Mouse (Mus musculus) CH12.LX (cell line): ENCODE results near the gene Aldh1b1. TPM values are rescaled to one million over a fixed set of nuclear protein-coding genes. Genes with fewer than 3 reads are reported as not detected.

Experiments used
- DNase-seq: peaks from one replicate; pipeline ENCODE4 v3.0.0-alpha.2; 2013; ENCODE audit errors: extremely low read depth
- H3K27ac ChIP-seq: 2 replicates; pipeline ENCODE4 v1.5.1; 2012; ENCODE audit warnings: low read depth, mild to moderate bottlenecking, control low read depth, moderate library complexity; ENCODE audit not compliant: insufficient read depth
- H3K27me3 ChIP-seq: replicated peaks from 2 replicates; pipeline ENCODE3; 2012; ENCODE audit warnings: inconsistent platforms
- H3K36me3 ChIP-seq, 2 experiments: replicated peaks in 1 of 2; 2 replicates each; pipeline versions ENCODE3 to v1.6.1; 2012; ENCODE audit warnings: inconsistent platforms in 1 of 2, low read length in 1 of 2, mild to moderate bottlenecking in 1 of 2, mixed read lengths in 1 of 2, moderate library complexity in 1 of 2; ENCODE audit not compliant: control insufficient read depth in 1 of 2, insufficient read depth in 1 of 2
- H3K4me1 ChIP-seq, 2 experiments: 2 replicates each; pipeline ENCODE4 v1.6.1; 2012; ENCODE audit warnings: inconsistent platforms in 1 of 2, moderate library complexity in 1 of 2; ENCODE audit not compliant: insufficient read depth in 2 of 2, control insufficient read depth in 1 of 2
- H3K4me2 ChIP-seq: 2 replicates; pipeline ENCODE4 v1.6.1; 2012; ENCODE audit warnings: low read depth, mild to moderate bottlenecking, control low read depth; ENCODE audit not compliant: poor library complexity, insufficient read depth, severe bottlenecking
- H3K4me3 ChIP-seq, 3 experiments: fragments of 150-350 bp in 1 of 3; sonication (generic) in 1 of 3; replicated peaks in 1 of 3; 2 replicates each; pipeline versions ENCODE3 to v1.5.1; 2011 to 2012; ENCODE audit warnings: low read depth in 2 of 3, low read length in 2 of 3, mild to moderate bottlenecking in 2 of 3, moderate library complexity in 2 of 3, control low read depth in 1 of 3, improper control_type of control experiment in 1 of 3, inconsistent platforms in 1 of 3, mixed read lengths in 1 of 3; ENCODE audit not compliant: poor library complexity in 1 of 3
- H3K79me2 ChIP-seq: replicated peaks from 2 replicates; pipeline ENCODE4 v1.6.1; 2012; ENCODE audit warnings: mild to moderate bottlenecking, moderate library complexity; ENCODE audit not compliant: control insufficient read depth, poor library complexity, insufficient read depth, severe bottlenecking; ENCODE audit errors: extremely low read depth
- H3K9ac ChIP-seq: 2 replicates; pipeline ENCODE4 v1.6.1; 2012; ENCODE audit warnings: low read depth, mild to moderate bottlenecking, control low read depth, moderate library complexity; ENCODE audit not compliant: insufficient read depth
- H3K9me3 ChIP-seq: replicated peaks from 2 replicates; pipeline ENCODE3; 2012; ENCODE audit warnings: low read length, inconsistent platforms, mixed read lengths
- CHD1 ChIP-seq: IDR thresholded peaks from 2 replicates; pipeline ENCODE4 v1.6.1; 2012; ENCODE audit warnings: low read depth, low read length, improper control_type of control experiment, inconsistent platforms
- CTCF ChIP-seq, 2 experiments: IDR thresholded peaks in 1 of 2; conservative IDR thresholded peaks in 1 of 2; 2 replicates each; pipeline ENCODE4 v1.5.1; 2011 to 2012; ENCODE audit warnings: low read depth in 2 of 2, low read length in 2 of 2, improper control_type of control experiment in 1 of 2, inconsistent platforms in 1 of 2, mild to moderate bottlenecking in 1 of 2, moderate library complexity in 1 of 2
- E2F4 ChIP-seq: IDR thresholded peaks from 2 replicates; pipeline ENCODE4 v1.6.1; 2011; ENCODE audit warnings: low read depth, low read length, improper control_type of control experiment; ENCODE audit not compliant: insufficient replicate concordance
- ELF1 ChIP-seq: IDR thresholded peaks from 2 replicates; pipeline ENCODE4 v1.6.1; 2014; ENCODE audit warnings: low read depth, mild to moderate bottlenecking, inconsistent platforms, low read length, improper control_type of control experiment
- EP300 ChIP-seq: IDR thresholded peaks from 2 replicates; pipeline ENCODE4 v1.6.1; 2011; ENCODE audit warnings: low read length, improper control_type of control experiment
- HCFC1 ChIP-seq: IDR thresholded peaks from 2 replicates; pipeline ENCODE4 v1.6.1; 2012; ENCODE audit warnings: low read depth, mild to moderate bottlenecking, inconsistent platforms, low read length, improper control_type of control experiment
- IRF4 ChIP-seq: IDR thresholded peaks from 2 replicates; pipeline ENCODE4 v1.6.1; 2014; ENCODE audit warnings: low read depth, mild to moderate bottlenecking, inconsistent platforms, low read length, improper control_type of control experiment
- KAT2A ChIP-seq: IDR thresholded peaks from 2 replicates; pipeline ENCODE4 v1.6.1; 2012; ENCODE audit warnings: low read length, improper control_type of control experiment, inconsistent platforms; ENCODE audit not compliant: insufficient replicate concordance
- MAFK ChIP-seq: IDR thresholded peaks from 2 replicates; pipeline ENCODE4 v1.6.1; 2011; ENCODE audit warnings: low read length, improper control_type of control experiment; ENCODE audit not compliant: insufficient replicate concordance
- MAX ChIP-seq: IDR thresholded peaks from 2 replicates; pipeline ENCODE4 v1.6.1; 2011; ENCODE audit warnings: low read length, improper control_type of control experiment
- MAZ ChIP-seq: IDR thresholded peaks from 2 replicates; pipeline ENCODE4 v1.6.1; 2012; ENCODE audit warnings: low read depth, mild to moderate bottlenecking, inconsistent platforms, low read length, improper control_type of control experiment, moderate library complexity
- MXI1 ChIP-seq: IDR thresholded peaks from 2 replicates; pipeline ENCODE4 v1.6.1; 2011; ENCODE audit warnings: mild to moderate bottlenecking, low read depth, low read length, improper control_type of control experiment
- MYC ChIP-seq: IDR thresholded peaks from 2 replicates; pipeline ENCODE4 v1.6.1; 2011; ENCODE audit warnings: low read depth, mild to moderate bottlenecking, improper control_type of control experiment, low read length
- NELFE ChIP-seq: IDR thresholded peaks from 2 replicates; pipeline ENCODE4 v1.6.1; 2011; ENCODE audit warnings: low read depth, low read length, improper control_type of control experiment
- POLR2A ChIP-seq: IDR thresholded peaks from 2 replicates; pipeline ENCODE4 v1.6.1; 2011; ENCODE audit warnings: low read depth, mild to moderate bottlenecking, improper control_type of control experiment, low read length
- POLR2AphosphoS2 ChIP-seq: IDR thresholded peaks from 2 replicates; pipeline ENCODE4 v1.6.1; 2011; ENCODE audit warnings: low read depth, low read length, improper control_type of control experiment
- RAD21 ChIP-seq: IDR thresholded peaks from 2 replicates; pipeline ENCODE4 v1.6.1; 2011; ENCODE audit warnings: low read depth, mild to moderate bottlenecking, low read length, improper control_type of control experiment, moderate library complexity
- RCOR1 ChIP-seq: conservative IDR thresholded peaks from 2 replicates; pipeline ENCODE4 v1.6.1; 2012; ENCODE audit warnings: low read depth, mild to moderate bottlenecking, inconsistent platforms, low read length, improper control_type of control experiment
- SIN3A ChIP-seq: IDR thresholded peaks from 2 replicates; pipeline ENCODE4 v1.6.1; 2012; ENCODE audit warnings: low read length, improper control_type of control experiment, inconsistent platforms
- SMC3 ChIP-seq: IDR thresholded peaks from 2 replicates; pipeline ENCODE4 v1.6.1; 2011; ENCODE audit warnings: low read depth, low read length, improper control_type of control experiment
- TBP ChIP-seq: conservative IDR thresholded peaks from 2 replicates; pipeline ENCODE4 v1.6.1; 2011; ENCODE audit warnings: low read depth, low read length, improper control_type of control experiment
- UBTF ChIP-seq: IDR thresholded peaks from 2 replicates; pipeline ENCODE4 v1.6.1; 2012; ENCODE audit warnings: low read depth, mild to moderate bottlenecking, inconsistent platforms, low read length, improper control_type of control experiment, moderate library complexity
- USF2 ChIP-seq: conservative IDR thresholded peaks from 2 replicates; pipeline ENCODE4 v1.6.1; 2011; ENCODE audit warnings: low read depth, low read length, improper control_type of control experiment
- ZKSCAN1 ChIP-seq: IDR thresholded peaks from 2 replicates; pipeline ENCODE4 v1.6.1; 2012; ENCODE audit warnings: low read depth, inconsistent platforms, low read length, improper control_type of control experiment, borderline replicate concordance
- ZMIZ1 ChIP-seq: IDR thresholded peaks from 2 replicates; pipeline ENCODE4 v1.6.1; 2012; ENCODE audit warnings: low read depth, mild to moderate bottlenecking, inconsistent platforms, low read length, improper control_type of control experiment
- ZNF384 ChIP-seq: IDR thresholded peaks from 2 replicates; pipeline ENCODE4 v1.6.1; 2012; ENCODE audit warnings: low read depth, low read length, improper control_type of control experiment, inconsistent platforms
- dilution Hi-C: fragments of 300-500 bp; cut with MboI; formaldehyde crosslinking; loops from 2 replicates; pipeline ENCODE4 v1.14.3; 2020; ENCODE audit warnings: low sequenced_read_pairs; ENCODE audit not compliant: extremely low pct_unique_long_range_greater_than_20kb, extremely low pct_ligation_motif_present
- in situ Hi-C: fragments of 300-500 bp; cut with MboI; formaldehyde crosslinking; loops from 3 replicates; pipeline ENCODE4 v1.14.3; 2019; ENCODE audit warnings: low sequenced_read_pairs, low pct_ligation_motif_present, low pct_unique_long_range_greater_than_20kb, mixed read lengths
- polyA plus RNA-seq: library from polyadenylated mRNA; unstranded; fragments of >175 nt; gene quantifications from 2 replicates; pipeline ENCODE4 v1.2.1, GENCODE M21; 2012; ENCODE audit warnings: low read depth; ENCODE audit not compliant: insufficient read length
- total RNA-seq, 2 experiments: library from RNA; depleted of rRNA; stranded (reverse); fragments of 300-350 nt in 1 of 2; fragments of >200 nt in 1 of 2; gene quantifications; 2 replicates each; pipeline ENCODE4 v1.2.3; 2012 to 2014

Aldh1b1 gene
- total RNA-seq (2012; rRNA removed) (4.6 and 4.9 TPM in 2 replicates), total RNA-seq (2014; rRNA removed) (6.7 and 8.3 TPM in 2 replicates), polyA plus RNA-seq (6.4 and 7.1 TPM in 2 replicates)

- no peak for TF ChIP-seq USF2
- no peak for TF ChIP-seq ZKSCAN1
- no peak for TF ChIP-seq CHD1
- TF ChIP-seq ZMIZ1, result peak; percentile 22; the same call in 1 of the 2 replicates
- TF ChIP-seq MAX, result no peak
- no peak for TF ChIP-seq MAZ
- no peak for TF ChIP-seq POLR2AphosphoS2
- no peak for TF ChIP-seq SMC3
- peak; percentile 31; the same call in 1 of the 2 replicates for TF ChIP-seq POLR2A
- TF ChIP-seq ELF1, result no peak
- TF ChIP-seq IRF4, result 0 out of 2 replicates have a peak, but pooled peaks have one; percentile 11
- no peak for TF ChIP-seq EP300
- TF ChIP-seq TBP, result no peak
- TF ChIP-seq KAT2A, result no peak
- no peak for TF ChIP-seq MYC
- no peak for TF ChIP-seq RAD21
- no peak for TF ChIP-seq E2F4
- TF ChIP-seq RCOR1, result no peak
- no peak for TF ChIP-seq NELFE
- no peak for TF ChIP-seq ZNF384
- 0 out of 2 replicates have a peak, but pooled peaks have one; percentile 12 for TF ChIP-seq MXI1
- no peak for TF ChIP-seq UBTF
- no peak for TF ChIP-seq SIN3A
- TF ChIP-seq HCFC1, result no peak
- no peak for TF ChIP-seq MAFK
- no peak for TF ChIP-seq CTCF (conservative IDR thresholded peaks at IDR 0.05 in 1 of 2, IDR thresholded peaks at IDR 0.05 in 1 of 2; ENCODE audit: low read depth in 2 of 2, low read length in 2 of 2)
- Histone ChIP-seq H3K9ac (peak within 1 kb of the TSS; percentile 67), H3K4me2 (peak within 1 kb of the TSS; percentile 55), H3K4me1 (peaks cover 0 to 7% of the 10 kb centered on the region in 2 experiments; a peak in 2 of 4 replicates), H3K36me3 (peaks cover 0 to 17% of the 10 kb centered on the region in 2 experiments), H3K9me3 (no peaks in the 10 kb centered on the region), H3K79me2 (no peaks in the 10 kb centered on the region), H3K27me3 (no peaks in the 10 kb centered on the region), H3K4me3 (peak within 1 kb of the TSS; percentile 58 to 74 (median 72)), H3K27ac (no peak within 1 kb of the TSS)
- dilution Hi-C loops (no loop called here), in situ Hi-C loops (loop anchor here (25.0 kb wide), 1 partner anchor 512 kb away; the partner anchor contains the start of gene Trmt10b)
- peak; percentile 67 for DNase-seq
Measured at GRCm38 (mm10) chr4:45798964-45799363, at the start of gene Aldh1b1. Gene Aldh1b1 (plus strand): TSS chr4:45799022.
